Mouse (Mus musculus) spleen, adult 2 months (tissue): ENCODE data around the gene Oaf. TPM values are rescaled to one million over a fixed set of nuclear protein-coding genes. Genes with fewer than 3 reads are reported as not detected.

Experiments
- DNase-seq, 2 experiments: peaks; one replicate each; pipeline versions ENCODE4 v3.0.0 to v3.0.0-alpha.2; 2012 to 2021; ENCODE audit warnings: low spot score in 2 of 2, low read depth in 1 of 2
- H3K27ac ChIP-seq: fragments of 200-500 bp; 2 replicates; pipeline ENCODE4 v1.5.1; 2012; ENCODE audit warnings: low read length, inconsistent platforms; ENCODE audit not compliant: insufficient read depth
- H3K27me3 ChIP-seq: fragments of 200-500 bp; 2 replicates; pipeline ENCODE4 v1.6.1; 2012; ENCODE audit warnings: mild to moderate bottlenecking, moderate library complexity, low read length, inconsistent platforms; ENCODE audit not compliant: control insufficient read depth, insufficient read depth
- H3K36me3 ChIP-seq: fragments of 200-500 bp; 2 replicates; pipeline ENCODE4 v1.6.1; 2012; ENCODE audit warnings: mild to moderate bottlenecking, low read length, inconsistent platforms; ENCODE audit not compliant: control insufficient read depth, insufficient read depth
- H3K4me1 ChIP-seq: fragments of 200-500 bp; 2 replicates; pipeline ENCODE4 v1.6.1; 2011; ENCODE audit warnings: inconsistent platforms; ENCODE audit not compliant: control insufficient read depth, insufficient read depth, insufficient read length
- H3K4me3 ChIP-seq: fragments of 200-500 bp; 2 replicates; pipeline ENCODE4 v1.5.1; 2011; ENCODE audit warnings: mild to moderate bottlenecking, inconsistent platforms; ENCODE audit not compliant: insufficient read depth, insufficient read length; ENCODE audit errors: extremely low read depth
- CTCF ChIP-seq: fragments of 200-500 bp; IDR thresholded peaks from 2 replicates; pipeline ENCODE4 v1.5.1; 2011; ENCODE audit warnings: mild to moderate bottlenecking, inconsistent platforms; ENCODE audit not compliant: insufficient read depth, insufficient read length, insufficient replicate concordance; ENCODE audit errors: extremely low read depth
- POLR2A ChIP-seq: fragments of 200-500 bp; IDR thresholded peaks from 2 replicates; pipeline ENCODE4 v1.6.1; 2011; ENCODE audit warnings: low read depth, low read length, inconsistent platforms
- WGBS: fragments of 180-500 bp; shearing (Covaris S2); methylation state at CpG from one replicate; pipeline ENCODE4 v1.1.7; 2018; 5-methylcytosine and 5-hydroxymethylcytosine counted together
- polyA plus RNA-seq: library from polyadenylated mRNA; depleted of rRNA; stranded (reverse); fragments of >200 nt; gene quantifications from 2 replicates; pipeline ENCODE4 v1.2.3, GENCODE M21; 2012

Gene Oaf
- polyA plus RNA-seq, 1 experiment = 8.5 TPM

- Histone ChIP-seq H3K36me3 (no peaks in the 10 kb centered on the region), H3K4me1 (no peaks in the 10 kb centered on the region; the same call in 1 of the 2 replicates), H3K4me3 (no peak overlapping the region), H3K27ac (no peak overlapping the region), H3K27me3 (no peaks in the 10 kb centered on the region)
- TF ChIP-seq CTCF (no peak), POLR2A (no peak)
- no peak for DNase-seq
- 76% methylated on average over 7 of the region's 7 CpGs for WGBS
Observed at GRCm38 (mm10) chr9:43245801-43246570, 6.3 kb upstream of the Oaf start.

DNA sequence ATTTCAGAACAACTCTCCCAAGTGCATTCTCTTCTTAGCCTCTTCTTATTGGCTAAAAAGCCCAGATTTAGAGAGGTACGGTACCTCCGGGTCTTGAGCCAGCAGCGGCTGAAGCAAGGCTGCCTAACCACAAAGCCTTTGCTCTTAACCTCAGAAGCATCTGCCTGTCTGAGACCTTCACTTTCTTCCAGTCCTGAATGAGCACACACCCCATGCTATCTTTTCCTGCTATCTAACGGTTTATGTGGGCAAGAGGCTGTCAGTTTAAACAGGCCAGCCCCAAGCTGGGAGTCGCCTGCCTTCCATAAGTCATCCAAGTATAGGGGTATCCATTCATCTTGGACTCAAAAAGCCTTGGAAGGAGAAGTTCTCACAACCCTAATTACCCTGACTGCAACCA is 2.7 kb upstream of the Oaf start:
- 13% methylated on average over 5 of the region's 5 CpGs for WGBS
- Histone ChIP-seq H3K27me3 (0 out of 2 replicates have a peak, but pooled peaks cover 2% of the 10 kb centered on the region), H3K4me1 (no peaks in the 10 kb centered on the region; the same call in 1 of the 2 replicates), H3K27ac (no peak overlapping the region), H3K4me3 (no peak overlapping the region), H3K36me3 (no peaks in the 10 kb centered on the region)
- no peak for TF ChIP-seq POLR2A
- no peak for TF ChIP-seq CTCF
- no peak for DNase-seq

DNA sequence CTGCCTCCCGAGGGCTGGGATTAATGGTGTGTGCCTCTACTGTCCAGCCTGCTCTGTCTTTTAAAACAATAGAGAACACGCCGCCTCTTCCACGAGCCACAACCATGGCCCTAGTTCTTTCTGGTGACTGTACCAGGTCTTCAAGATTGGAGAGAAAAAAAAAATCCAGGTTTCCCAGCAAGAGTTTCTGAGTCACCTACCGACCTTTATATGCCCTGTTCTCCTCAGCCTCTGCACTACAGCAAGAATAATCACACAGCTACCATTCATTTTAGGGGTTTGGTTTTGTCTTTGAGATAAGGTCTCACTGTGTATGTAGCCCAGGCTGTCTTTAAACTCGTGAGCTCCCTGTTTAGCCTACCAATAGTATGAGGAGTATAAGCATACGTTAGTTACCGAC is 2.3 kb upstream of the Oaf start:
- 61% methylated on average over 8 of the region's 8 CpGs for WGBS
- H3K4me1 ChIP-seq = no peaks in the 10 kb centered on the region; the same call in 1 of the 2 replicates

DNA sequence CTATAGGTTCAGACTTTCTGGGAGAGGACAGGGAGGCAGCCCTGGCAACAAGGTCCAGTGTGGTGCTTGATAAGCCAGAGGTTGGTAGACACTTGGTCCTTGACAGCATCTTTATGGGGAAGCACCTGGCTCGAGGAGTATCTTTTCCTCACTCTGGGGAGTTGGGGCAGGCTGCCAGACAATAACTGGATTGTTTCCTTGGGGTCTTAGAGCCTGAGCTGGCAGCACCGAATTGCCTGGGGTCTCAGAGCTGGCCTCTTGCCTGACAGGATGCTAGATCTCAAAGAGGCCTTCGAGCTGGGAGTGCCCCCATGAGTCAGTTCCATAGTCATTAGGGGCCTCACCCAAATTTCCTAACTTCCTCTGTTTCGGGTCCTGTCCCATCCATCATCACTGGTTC is 1.6 kb upstream of the Oaf start:
- Histone ChIP-seq H3K4me3 (no peak overlapping the region), H3K27me3 (0 out of 2 replicates have a peak, but pooled peaks cover 2% of the 10 kb centered on the region), H3K4me1 (no peaks in the 10 kb centered on the region; the same call in 1 of the 2 replicates), H3K36me3 (no peaks in the 10 kb centered on the region), H3K27ac (no peak overlapping the region)
- TF ChIP-seq CTCF = no peak
- TF ChIP-seq POLR2A = no peak
- WGBS = 52% methylated on average over 4 of the region's 4 CpGs
- DNase-seq = no peak

More for the DNA sequence above, 2.3 kb upstream of the Oaf start:
- TF ChIP-seq CTCF (no peak), POLR2A (no peak)
- Histone ChIP-seq H3K4me3 (no peak overlapping the region), H3K27ac (no peak overlapping the region), H3K27me3 (0 out of 2 replicates have a peak, but pooled peaks cover 2% of the 10 kb centered on the region), H3K36me3 (no peaks in the 10 kb centered on the region)
- DNase-seq = no peak

DNA sequence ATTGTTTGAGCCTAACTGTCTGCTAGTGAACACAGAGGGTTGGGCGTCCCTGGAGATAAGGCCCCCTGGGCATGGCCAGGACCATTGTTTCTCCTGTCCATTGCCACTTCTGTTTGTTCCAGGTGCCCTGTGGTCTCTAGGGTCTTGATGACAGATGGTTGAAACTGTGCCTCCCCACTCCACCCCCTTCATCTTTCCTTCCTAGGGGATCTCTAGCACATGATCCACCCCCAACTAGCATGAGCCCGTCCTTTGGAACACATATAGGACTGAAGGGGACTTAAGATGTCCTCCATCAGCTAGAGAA is 836 bp upstream of the Oaf start:
- Histone ChIP-seq H3K4me1 (no peaks in the 10 kb centered on the region; the same call in 1 of the 2 replicates), H3K4me3 (no peak overlapping the region), H3K36me3 (no peaks in the 10 kb centered on the region), H3K27ac (no peak overlapping the region), H3K27me3 (0 out of 2 replicates have a peak, but pooled peaks cover 2% of the 10 kb centered on the region)
- TF ChIP-seq CTCF (no peak), POLR2A (no peak)
- 33% methylated on average over 2 of the region's 2 CpGs for WGBS
- no peak for DNase-seq

- no peak overlapping the region for H3K27ac ChIP-seq
- H3K4me3 ChIP-seq = peak overlapping the region; percentile 68
- TF ChIP-seq POLR2A (no peak), CTCF (no peak)
- H3K4me1 ChIP-seq = no peaks in the 10 kb centered on the region; the same call in 1 of the 2 replicates
- no peaks in the 10 kb centered on the region for H3K36me3 ChIP-seq
- 0 out of 2 replicates have a peak, but pooled peaks cover 2% of the 10 kb centered on the region for H3K27me3 ChIP-seq
- no peak for DNase-seq
- WGBS = 9% methylated on average over 51 of the region's 51 CpGs
Observed at GRCm38 (mm10) chr9:43238631-43239545, 823 bp downstream of the Oaf start.
